Mouse (Mus musculus): ENCODE data around the gene Nupl1.

GRCm38 (mm10) chr14:60273346-60273745, 22.1 kb upstream of the Nupl1 start:
- no peak for TF ChIP-seq CTCF (IDR thresholded peaks at IDR 0.05; ENCODE audit: insufficient read depth, low read length)
- no peak for TF ChIP-seq POLR2A (IDR thresholded peaks at IDR 0.05; ENCODE audit: borderline replicate concordance, extremely low read depth, low read depth, low read length)

Measured in lung, adult 2 months (tissue).